Mouse (Mus musculus): ENCODE measurements around the gene Zdhhc20. TPM values are rescaled to one million over a fixed set of nuclear protein-coding genes. Genes with fewer than 3 reads are reported as not detected.
"Not testable (repeated sequence)": the region's sequence is repeated elsewhere in the genome, so short reads cannot be mapped to it uniquely, and the experiment has no call there.

The Zdhhc20 gene
- polyA plus RNA-seq, 1 experiment, result 5.1 TPM

GRCm38 (mm10) chr14:57920568-57921310, 30.7 kb upstream of the Zdhhc20 start:
- H3K4me1 ChIP-seq (ENCODE audit: control insufficient read depth, insufficient read depth, insufficient read length), result no peaks in the 10 kb centered on the region
- H3K27me3 ChIP-seq (ENCODE audit: control insufficient read depth, insufficient read depth, low read length), result no peaks in the 10 kb centered on the region
- no peak for DNase-seq (ENCODE audit: low read depth in 1 of 2, low spot score in 2 of 2)
- TF ChIP-seq CTCF (IDR thresholded peaks at IDR 0.05; ENCODE audit: extremely low read depth, insufficient read depth, insufficient read length, insufficient replicate concordance) (no peak), POLR2A (IDR thresholded peaks at IDR 0.05; ENCODE audit: low read depth, low read length) (no peak)
- 93% methylated on average over 18 of the region's 18 CpGs for WGBS
- no peak overlapping the region for H3K27ac ChIP-seq (ENCODE audit: insufficient read depth, low read length)
- no peak overlapping the region for H3K4me3 ChIP-seq (ENCODE audit: extremely low read depth, insufficient read depth, insufficient read length)
- peaks cover 25% of the 10 kb centered on the region for H3K36me3 ChIP-seq (ENCODE audit: control insufficient read depth, insufficient read depth, low read length)

GRCm38 (mm10) chr14:57919148-57919875, 29.2 kb upstream of the Zdhhc20 start:
- 94% methylated on average over 17 of the region's 17 CpGs for WGBS
- H3K4me3 ChIP-seq (ENCODE audit: extremely low read depth, insufficient read depth, insufficient read length), result no peak overlapping the region
- no peak overlapping the region for H3K27ac ChIP-seq (ENCODE audit: insufficient read depth, low read length)
- TF ChIP-seq POLR2A (IDR thresholded peaks at IDR 0.05; ENCODE audit: low read depth, low read length), result no peak
- no peaks in the 10 kb centered on the region for H3K4me1 ChIP-seq (ENCODE audit: control insufficient read depth, insufficient read depth, insufficient read length)
- no peaks in the 10 kb centered on the region for H3K27me3 ChIP-seq (ENCODE audit: control insufficient read depth, insufficient read depth, low read length)
- H3K36me3 ChIP-seq (ENCODE audit: control insufficient read depth, insufficient read depth, low read length), result peaks cover 22% of the 10 kb centered on the region
- no peak for DNase-seq (ENCODE audit: low read depth in 1 of 2, low spot score in 2 of 2)

GRCm38 (mm10) chr14:57915341-57915740, 25.3 kb upstream of the Zdhhc20 start:
- TF ChIP-seq POLR2A (IDR thresholded peaks at IDR 0.05; ENCODE audit: low read depth, low read length) (no peak), CTCF (IDR thresholded peaks at IDR 0.05; ENCODE audit: extremely low read depth, insufficient read depth, insufficient read length, insufficient replicate concordance) (no peak)
- Histone ChIP-seq H3K4me3 (ENCODE audit: extremely low read depth, insufficient read depth, insufficient read length) (no peak overlapping the region), H3K27me3 (ENCODE audit: control insufficient read depth, insufficient read depth, low read length) (no peaks in the 10 kb centered on the region), H3K36me3 (ENCODE audit: control insufficient read depth, insufficient read depth, low read length) (peaks cover 12% of the 10 kb centered on the region), H3K27ac (ENCODE audit: insufficient read depth, low read length) (no peak overlapping the region), H3K4me1 (ENCODE audit: control insufficient read depth, insufficient read depth, insufficient read length) (no peaks in the 10 kb centered on the region)
- 91% methylated on average over 6 of the region's 6 CpGs for WGBS
- no peak for DNase-seq (ENCODE audit: low read depth in 1 of 2, low spot score in 2 of 2)

- not testable (repeated sequence) for H3K36me3 ChIP-seq (ENCODE audit: control insufficient read depth, insufficient read depth, low read length); H3K27me3 ChIP-seq (ENCODE audit: control insufficient read depth, insufficient read depth, low read length); H3K4me3 ChIP-seq (ENCODE audit: extremely low read depth, insufficient read depth, insufficient read length); H3K27ac ChIP-seq (ENCODE audit: insufficient read depth, low read length); DNase-seq (ENCODE audit: low read depth in 1 of 2, low spot score in 2 of 2)
- peaks cover 18% of the 10 kb centered on the region for H3K4me1 ChIP-seq (ENCODE audit: control insufficient read depth, insufficient read depth, insufficient read length)
- WGBS, result 50% methylated on average over 1 of the region's 1 CpGs
Measured at GRCm38 (mm10) chr14:57912211-57913007, 22.3 kb upstream of the Zdhhc20 start.

- not testable (repeated sequence) for DNase-seq (ENCODE audit: low read depth in 1 of 2, low spot score in 2 of 2); H3K27ac ChIP-seq (ENCODE audit: insufficient read depth, low read length); H3K4me3 ChIP-seq (ENCODE audit: extremely low read depth, insufficient read depth, insufficient read length); H3K27me3 ChIP-seq (ENCODE audit: control insufficient read depth, insufficient read depth, low read length); H3K36me3 ChIP-seq (ENCODE audit: control insufficient read depth, insufficient read depth, low read length)
- peaks cover 18% of the 10 kb centered on the region for H3K4me1 ChIP-seq (ENCODE audit: control insufficient read depth, insufficient read depth, insufficient read length)
Measured at GRCm38 (mm10) chr14:57911787-57912186, 21.7 kb upstream of the Zdhhc20 start.

- Histone ChIP-seq H3K4me3 (ENCODE audit: extremely low read depth, insufficient read depth, insufficient read length) (no peak overlapping the region), H3K27me3 (ENCODE audit: control insufficient read depth, insufficient read depth, low read length) (no peaks in the 10 kb centered on the region), H3K36me3 (ENCODE audit: control insufficient read depth, insufficient read depth, low read length) (peaks cover 2% of the 10 kb centered on the region; the same call in 1 of the 2 replicates), H3K27ac (ENCODE audit: insufficient read depth, low read length) (no peak overlapping the region), H3K4me1 (ENCODE audit: control insufficient read depth, insufficient read depth, insufficient read length) (peaks cover 18% of the 10 kb centered on the region)
- TF ChIP-seq POLR2A (IDR thresholded peaks at IDR 0.05; ENCODE audit: low read depth, low read length) (no peak), CTCF (IDR thresholded peaks at IDR 0.05; ENCODE audit: extremely low read depth, insufficient read depth, insufficient read length, insufficient replicate concordance) (no peak)
- no peak for DNase-seq (ENCODE audit: low read depth in 1 of 2, low spot score in 2 of 2)
- 80% methylated on average over 4 of the region's 4 CpGs for WGBS
Measured at GRCm38 (mm10) chr14:57911316-57911715, 21.2 kb upstream of the Zdhhc20 start.
